Mouse (Mus musculus): ENCODE measurements around the gene Slc25a48. TPM values are rescaled to one million over a fixed set of nuclear protein-coding genes. Genes with fewer than 3 reads are reported as not detected.

Slc25a48 gene
- polyA plus RNA-seq, 1 experiment from 2014 or later: not detected

DNA sequence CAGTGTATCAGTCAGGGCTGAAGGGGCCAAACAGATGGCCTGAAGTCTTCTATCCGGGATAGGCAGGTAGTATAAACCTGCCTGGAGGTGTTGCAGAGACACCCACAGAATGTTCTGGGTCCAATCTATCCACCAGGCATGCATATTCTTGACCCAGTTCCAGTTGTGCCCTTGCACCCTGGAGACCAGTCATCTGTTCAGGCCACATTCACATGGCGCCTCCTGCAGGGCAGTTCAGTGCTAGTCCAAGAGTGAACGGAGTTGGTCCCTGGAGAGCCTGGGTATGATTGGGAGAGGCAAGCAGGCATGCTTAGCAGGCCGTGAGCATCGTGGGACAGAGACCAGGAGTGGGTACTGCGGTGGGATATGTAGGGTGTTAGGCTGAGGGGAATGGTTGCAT, 39.9 kb downstream of the Slc25a48 start:
- Histone ChIP-seq H3K9ac (ENCODE audit: low read depth, low read length) (no peak overlapping the region), H3K4me1 (ENCODE audit: control insufficient read depth, insufficient read depth, low read length) (peaks cover 2% of the 10 kb centered on the region; the same call in 1 of the 2 replicates), H3K4me3 (ENCODE audit: low read depth, low read length) (no peak overlapping the region), H3K27me3 (ENCODE audit: control insufficient read depth, insufficient read depth, low read depth, low read length) (no peaks in the 10 kb centered on the region), H3K36me3 (ENCODE audit: control insufficient read depth, insufficient read depth, low read length) (no peaks in the 10 kb centered on the region), H3K9me3 (replicated peaks; ENCODE audit: control insufficient read depth, low read length, poor library complexity, severe bottlenecking) (no peaks in the 10 kb centered on the region), H3K4me2 (ENCODE audit: low read length) (no peak overlapping the region), H3K27ac (ENCODE audit: low read length) (no peak overlapping the region)
- 84% methylated on average over 6 of the region's 6 CpGs for WGBS
- no peak for ATAC-seq

DNA sequence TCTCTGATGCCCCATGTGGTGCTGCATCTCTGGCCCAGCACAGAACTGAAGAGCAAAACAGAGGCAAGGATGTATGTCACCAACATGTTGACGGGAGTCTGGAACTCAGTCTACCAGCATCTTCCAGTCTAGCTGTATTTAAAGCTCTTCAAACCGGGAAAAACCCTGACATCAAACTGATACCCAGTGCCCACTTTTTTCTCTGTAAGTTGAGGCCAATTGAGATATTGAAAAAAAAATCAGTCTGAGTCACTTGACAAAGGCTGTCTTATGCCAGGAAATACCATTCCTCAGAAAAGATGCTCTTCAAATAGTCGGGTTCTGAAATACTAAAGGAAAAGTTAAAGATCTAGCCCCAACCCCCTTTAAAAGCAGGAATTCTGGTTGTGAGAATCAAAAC, 44.0 kb downstream of the Slc25a48 start, which contains the start of gene Il9:
Gene Il9, minus strand, starts transcription at position 101 of the 400 bp plus-strand sequence.
- no peaks in the 10 kb centered on the region; the same call in 1 of the 2 replicates for H3K4me1 ChIP-seq (ENCODE audit: control insufficient read depth, insufficient read depth, low read length)
- H3K27me3 ChIP-seq (ENCODE audit: control insufficient read depth, insufficient read depth, low read depth, low read length): no peaks in the 10 kb centered on the region
- 88% methylated on average over 3 of the region's 3 CpGs for WGBS
- H3K4me3 ChIP-seq (ENCODE audit: low read depth, low read length): no peak within 1 kb of the TSS
- no peaks in the 10 kb centered on the region for H3K9me3 ChIP-seq (replicated peaks; ENCODE audit: control insufficient read depth, low read length, poor library complexity, severe bottlenecking)
- no peak within 1 kb of the TSS for H3K4me2 ChIP-seq (ENCODE audit: low read length)
- no peaks in the 10 kb centered on the region for H3K36me3 ChIP-seq (ENCODE audit: control insufficient read depth, insufficient read depth, low read length)
- no peak for ATAC-seq
- no peak within 1 kb of the TSS for H3K9ac ChIP-seq (ENCODE audit: low read depth, low read length)
- H3K27ac ChIP-seq (ENCODE audit: low read length): no peak within 1 kb of the TSS

DNA sequence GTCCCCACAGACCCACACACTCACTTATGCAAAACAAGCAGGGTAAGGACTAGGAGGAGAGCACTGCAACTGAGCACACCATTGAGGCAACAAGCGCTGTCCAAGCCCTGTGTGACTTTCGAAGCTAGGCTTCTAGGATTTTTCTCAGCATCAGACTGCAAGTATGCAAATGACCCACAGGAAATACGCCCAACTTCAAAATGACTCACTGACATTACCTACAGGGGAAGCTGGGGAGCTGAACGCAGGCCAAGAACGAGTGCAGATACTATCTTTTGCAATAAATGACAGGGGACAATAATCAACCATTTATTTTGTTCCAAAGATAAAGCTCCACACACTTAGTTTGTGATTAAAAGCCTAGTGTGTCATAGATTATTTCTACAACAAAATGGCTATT, 49.9 kb downstream of the Slc25a48 start:
- no peak overlapping the region for H3K4me2 ChIP-seq (ENCODE audit: low read length)
- H3K9me3 ChIP-seq (replicated peaks; ENCODE audit: control insufficient read depth, low read length, poor library complexity, severe bottlenecking): no peaks in the 10 kb centered on the region
- no peak overlapping the region for H3K9ac ChIP-seq (ENCODE audit: low read depth, low read length)
- ATAC-seq: no peak
- H3K4me3 ChIP-seq (ENCODE audit: low read depth, low read length): no peak overlapping the region
- H3K27ac ChIP-seq (ENCODE audit: low read length): no peak overlapping the region
- no peaks in the 10 kb centered on the region for H3K4me1 ChIP-seq (ENCODE audit: control insufficient read depth, insufficient read depth, low read length)
- WGBS: 75% methylated on average over 5 of the region's 5 CpGs
- H3K36me3 ChIP-seq (ENCODE audit: control insufficient read depth, insufficient read depth, low read length): no peaks in the 10 kb centered on the region
- no peaks in the 10 kb centered on the region for H3K27me3 ChIP-seq (ENCODE audit: control insufficient read depth, insufficient read depth, low read depth, low read length)

DNA sequence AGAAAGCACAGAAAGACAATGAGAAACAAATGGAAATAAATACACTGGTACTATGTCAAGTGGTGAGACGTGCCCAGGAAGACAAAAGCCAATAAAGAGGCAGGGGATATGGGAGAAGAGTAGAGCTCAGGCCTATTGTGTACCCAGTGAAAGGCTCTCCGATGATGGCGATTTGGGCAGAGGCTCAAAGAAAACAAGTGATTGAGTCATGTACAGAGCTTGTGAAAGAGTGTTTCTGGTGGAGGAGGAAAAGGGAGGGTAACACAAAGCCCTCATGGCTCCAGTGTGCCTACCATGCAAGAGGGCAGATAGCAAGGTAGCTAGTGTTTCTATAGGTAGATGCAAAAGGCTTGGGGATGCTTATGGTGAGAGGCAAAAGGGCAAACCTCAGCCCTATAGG, 56.3 kb downstream of the Slc25a48 start:
- Histone ChIP-seq H3K9ac (ENCODE audit: low read depth, low read length) (no peak overlapping the region), H3K36me3 (ENCODE audit: control insufficient read depth, insufficient read depth, low read length) (no peaks in the 10 kb centered on the region), H3K27ac (ENCODE audit: low read length) (no peak overlapping the region), H3K9me3 (replicated peaks; ENCODE audit: control insufficient read depth, low read length, poor library complexity, severe bottlenecking) (no peaks in the 10 kb centered on the region), H3K4me2 (ENCODE audit: low read length) (no peak overlapping the region), H3K27me3 (ENCODE audit: control insufficient read depth, insufficient read depth, low read depth, low read length) (no peaks in the 10 kb centered on the region), H3K4me3 (ENCODE audit: low read depth, low read length) (no peak overlapping the region), H3K4me1 (ENCODE audit: control insufficient read depth, insufficient read depth, low read length) (no peaks in the 10 kb centered on the region)
- 20% methylated on average over 3 of the region's 3 CpGs for WGBS
- no peak for ATAC-seq

DNA sequence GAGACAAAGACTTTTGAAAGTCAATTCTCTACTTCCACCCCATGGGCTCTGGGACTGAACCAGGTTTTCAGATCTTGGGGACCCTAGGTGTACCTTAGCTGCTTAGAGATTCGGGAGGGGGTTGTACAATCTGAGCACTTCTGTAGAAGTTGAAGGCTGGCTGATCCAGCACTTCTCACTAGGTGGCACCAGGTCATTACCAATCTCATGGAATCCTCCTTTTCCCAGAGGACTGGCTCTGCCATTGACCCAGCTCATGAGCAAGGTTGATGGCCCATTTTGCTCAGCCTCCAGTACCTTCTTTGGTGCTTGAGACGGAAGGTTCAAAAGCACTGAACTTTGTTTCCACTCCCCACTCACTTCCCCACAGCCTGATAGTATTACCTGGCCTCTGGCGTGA, 62.0 kb downstream of the Slc25a48 start:
- WGBS: 74% methylated on average over 3 of the region's 3 CpGs
- H3K27me3 ChIP-seq (ENCODE audit: control insufficient read depth, insufficient read depth, low read depth, low read length): no peaks in the 10 kb centered on the region

DNA sequence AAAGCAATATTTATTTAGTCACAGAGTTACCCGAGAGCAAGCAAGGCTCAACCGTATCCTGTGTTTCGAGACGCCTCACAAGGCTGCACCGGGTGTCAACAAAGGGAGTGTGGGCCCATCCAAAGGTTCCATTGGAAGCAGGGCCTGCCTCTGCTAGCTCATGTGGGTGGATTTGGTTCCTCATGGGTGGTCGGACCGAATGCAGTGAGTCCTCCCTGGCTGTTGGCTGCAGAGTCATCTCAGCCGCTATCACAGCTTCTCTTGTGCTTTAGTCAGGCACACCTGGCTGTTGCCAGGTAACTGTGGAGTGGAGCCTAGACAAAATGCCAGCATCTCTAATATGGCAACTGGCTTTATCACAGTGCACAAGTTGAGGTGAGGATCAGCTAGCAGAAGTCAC, 62.5 kb downstream of the Slc25a48 start:
- Histone ChIP-seq H3K9me3 (replicated peaks; ENCODE audit: control insufficient read depth, low read length, poor library complexity, severe bottlenecking) (no peaks in the 10 kb centered on the region), H3K9ac (ENCODE audit: low read depth, low read length) (no peak overlapping the region), H3K4me2 (ENCODE audit: low read length) (no peak overlapping the region), H3K36me3 (ENCODE audit: control insufficient read depth, insufficient read depth, low read length) (no peaks in the 10 kb centered on the region), H3K27me3 (ENCODE audit: control insufficient read depth, insufficient read depth, low read depth, low read length) (no peaks in the 10 kb centered on the region), H3K4me3 (ENCODE audit: low read depth, low read length) (no peak overlapping the region), H3K4me1 (ENCODE audit: control insufficient read depth, insufficient read depth, low read length) (no peaks in the 10 kb centered on the region), H3K27ac (ENCODE audit: low read length) (no peak overlapping the region)
- no peak for ATAC-seq
- WGBS: 90% methylated on average over 8 of the region's 8 CpGs

More for the DNA sequence above, 62.0 kb downstream of the Slc25a48 start:
- H3K4me3 ChIP-seq (ENCODE audit: low read depth, low read length): no peak overlapping the region
- no peaks in the 10 kb centered on the region for H3K9me3 ChIP-seq (replicated peaks; ENCODE audit: control insufficient read depth, low read length, poor library complexity, severe bottlenecking)
- H3K9ac ChIP-seq (ENCODE audit: low read depth, low read length): no peak overlapping the region
- no peaks in the 10 kb centered on the region for H3K36me3 ChIP-seq (ENCODE audit: control insufficient read depth, insufficient read depth, low read length)
- H3K4me2 ChIP-seq (ENCODE audit: low read length): no peak overlapping the region
- no peaks in the 10 kb centered on the region for H3K4me1 ChIP-seq (ENCODE audit: control insufficient read depth, insufficient read depth, low read length)
- ATAC-seq: no peak
- no peak overlapping the region for H3K27ac ChIP-seq (ENCODE audit: low read length)

DNA sequence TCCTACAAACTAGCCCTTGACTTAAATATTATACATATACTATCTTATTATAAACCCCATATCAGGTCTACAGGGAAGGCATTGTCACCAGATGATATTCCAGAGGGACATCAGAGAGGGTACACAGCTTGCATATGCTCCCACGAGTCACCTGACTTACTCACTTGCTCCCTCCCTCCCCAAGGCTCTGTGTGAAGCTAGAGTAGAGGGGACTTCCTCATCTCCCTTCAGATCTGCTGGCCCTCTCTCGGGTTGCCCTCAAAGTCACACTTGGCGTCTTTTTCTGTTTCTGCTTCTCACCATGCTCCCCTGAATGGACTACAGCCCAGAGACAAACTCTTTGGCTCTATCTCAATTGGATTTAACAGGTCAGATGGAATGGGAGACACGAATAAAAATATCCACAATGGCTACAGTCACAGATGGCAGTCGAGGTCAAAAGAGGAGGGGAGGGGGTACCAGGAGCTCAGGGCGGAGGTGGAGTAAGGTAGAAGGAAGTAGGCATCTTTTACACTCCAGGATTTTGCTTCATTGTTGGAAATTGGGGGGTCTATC, 63.8 kb downstream of the Slc25a48 start:
- Histone ChIP-seq H3K4me2 (ENCODE audit: low read length) (no peak overlapping the region), H3K36me3 (ENCODE audit: control insufficient read depth, insufficient read depth, low read length) (no peaks in the 10 kb centered on the region), H3K27ac (ENCODE audit: low read length) (no peak overlapping the region), H3K9me3 (replicated peaks; ENCODE audit: control insufficient read depth, low read length, poor library complexity, severe bottlenecking) (no peaks in the 10 kb centered on the region), H3K4me1 (ENCODE audit: control insufficient read depth, insufficient read depth, low read length) (no peaks in the 10 kb centered on the region), H3K4me3 (ENCODE audit: low read depth, low read length) (no peak overlapping the region), H3K27me3 (ENCODE audit: control insufficient read depth, insufficient read depth, low read depth, low read length) (no peaks in the 10 kb centered on the region), H3K9ac (ENCODE audit: low read depth, low read length) (no peak overlapping the region)
- no peak for ATAC-seq
- WGBS: 77% methylated on average over 6 of the region's 6 CpGs

DNA sequence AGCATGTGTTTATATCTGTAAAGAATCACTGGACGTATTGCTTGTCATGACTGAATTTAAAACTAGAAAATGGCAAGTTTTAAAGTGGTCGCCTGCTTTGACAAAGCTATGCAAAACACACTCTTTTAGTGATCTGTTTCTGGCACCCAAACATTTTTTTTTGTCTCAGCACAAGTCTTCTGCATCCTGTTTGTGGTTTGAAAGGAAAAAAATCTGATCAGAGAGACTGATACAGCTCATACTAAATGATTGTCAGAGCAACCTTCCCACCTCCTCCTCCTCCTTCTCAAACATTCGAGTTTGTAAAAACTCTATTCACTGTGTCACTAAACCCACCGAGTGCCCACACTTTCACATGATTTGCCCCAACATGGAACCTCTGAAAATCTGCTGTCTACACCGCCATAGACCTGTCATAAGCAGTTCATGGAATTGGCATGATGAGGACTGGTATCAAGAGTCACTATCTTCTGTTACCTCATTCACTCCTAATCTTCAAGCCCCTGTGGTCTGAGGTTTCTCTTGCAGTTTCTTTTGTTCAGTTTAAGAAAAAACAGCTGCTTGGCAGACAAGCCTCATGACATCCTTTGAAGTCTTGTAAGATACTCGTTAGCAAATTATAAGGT, 68.8 kb downstream of the Slc25a48 start:
- ATAC-seq: no peak
- H3K4me3 ChIP-seq (ENCODE audit: low read depth, low read length): no peak overlapping the region
- H3K4me1 ChIP-seq (ENCODE audit: control insufficient read depth, insufficient read depth, low read length): no peaks in the 10 kb centered on the region

DNA sequence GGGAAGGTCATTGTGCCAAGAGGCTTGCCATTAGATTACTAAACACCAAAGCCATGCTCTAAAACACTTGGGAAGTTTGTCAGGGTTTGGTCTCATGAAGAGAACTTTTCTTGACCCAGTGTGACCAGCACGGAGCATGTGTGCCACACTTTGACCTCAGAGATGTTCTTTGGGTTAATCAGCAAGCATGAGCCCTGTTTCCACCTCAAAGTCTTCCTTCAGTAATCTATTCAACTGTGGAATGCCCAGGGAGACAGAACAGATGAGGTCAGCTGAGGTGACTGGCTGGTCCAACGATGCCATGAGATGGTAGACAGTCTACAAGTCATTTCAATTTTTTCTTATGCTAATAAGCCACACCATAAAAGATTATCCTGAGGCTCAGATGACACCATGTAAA, 71.6 kb downstream of the Slc25a48 start:
- Histone ChIP-seq H3K4me3 (ENCODE audit: low read depth, low read length) (no peak overlapping the region), H3K36me3 (ENCODE audit: control insufficient read depth, insufficient read depth, low read length) (no peaks in the 10 kb centered on the region), H3K4me1 (ENCODE audit: control insufficient read depth, insufficient read depth, low read length) (no peaks in the 10 kb centered on the region), H3K9me3 (replicated peaks; ENCODE audit: control insufficient read depth, low read length, poor library complexity, severe bottlenecking) (no peaks in the 10 kb centered on the region), H3K9ac (ENCODE audit: low read depth, low read length) (no peak overlapping the region), H3K27ac (ENCODE audit: low read length) (no peak overlapping the region), H3K27me3 (ENCODE audit: control insufficient read depth, insufficient read depth, low read depth, low read length) (no peaks in the 10 kb centered on the region), H3K4me2 (ENCODE audit: low read length) (no peak overlapping the region)
- no peak for ATAC-seq
- 81% methylated on average over 2 of the region's 2 CpGs for WGBS

More for the DNA sequence above, 68.8 kb downstream of the Slc25a48 start:
- Histone ChIP-seq H3K4me2 (ENCODE audit: low read length) (no peak overlapping the region), H3K27me3 (ENCODE audit: control insufficient read depth, insufficient read depth, low read depth, low read length) (no peaks in the 10 kb centered on the region), H3K36me3 (ENCODE audit: control insufficient read depth, insufficient read depth, low read length) (no peaks in the 10 kb centered on the region), H3K27ac (ENCODE audit: low read length) (no peak overlapping the region), H3K9ac (ENCODE audit: low read depth, low read length) (no peak overlapping the region), H3K9me3 (replicated peaks; ENCODE audit: control insufficient read depth, low read length, poor library complexity, severe bottlenecking) (no peaks in the 10 kb centered on the region)
- 79% methylated on average over 6 of the region's 6 CpGs for WGBS
